Mouse (Mus musculus) heart, adult 11 months (tissue): ENCODE measurements around the gene Xpc.

Experiments used
- DNase-seq: peaks from one replicate; pipeline ENCODE4 v3.0.0; 2022

Gene Xpc

GRCm38 (mm10) chr6:91522816-91523215 lies 7.1 kb upstream of the Xpc start:
- DNase-seq = no peak

GRCm38 (mm10) chr6:91518454-91519020 lies 2.8 kb upstream of the Xpc start:
- DNase-seq = no peak

DNA sequence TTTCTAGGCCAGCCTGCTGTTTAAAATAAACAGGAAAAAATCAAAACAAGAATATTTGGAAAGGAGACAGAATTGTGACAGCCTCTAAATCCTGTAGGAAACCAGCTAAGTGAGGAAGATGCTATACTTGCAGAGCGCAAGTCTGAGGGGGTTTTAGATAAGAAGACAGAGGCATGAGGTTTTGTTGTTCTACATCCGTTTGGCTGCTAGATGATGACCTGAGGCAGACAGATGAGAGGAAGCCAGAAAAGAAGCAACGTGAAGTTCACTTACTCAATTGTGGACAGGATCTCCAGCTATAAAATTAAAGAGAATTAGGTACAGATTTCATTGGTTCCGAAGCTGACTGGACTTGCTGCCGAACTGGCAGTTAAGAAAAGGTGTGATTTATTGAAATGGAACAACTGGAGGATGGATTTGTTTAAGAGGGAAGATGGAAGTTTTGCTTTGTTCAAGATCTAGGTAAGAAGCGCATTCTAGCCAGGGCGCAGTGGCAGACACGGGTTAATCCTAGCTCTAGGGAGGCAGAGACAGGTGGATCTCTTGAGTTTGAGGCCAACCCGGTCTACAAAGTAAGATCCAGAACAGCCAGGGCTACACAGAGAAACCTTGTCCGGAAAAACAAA lies 838 bp downstream of the Xpc start:
- DNase-seq = no peak

DNA sequence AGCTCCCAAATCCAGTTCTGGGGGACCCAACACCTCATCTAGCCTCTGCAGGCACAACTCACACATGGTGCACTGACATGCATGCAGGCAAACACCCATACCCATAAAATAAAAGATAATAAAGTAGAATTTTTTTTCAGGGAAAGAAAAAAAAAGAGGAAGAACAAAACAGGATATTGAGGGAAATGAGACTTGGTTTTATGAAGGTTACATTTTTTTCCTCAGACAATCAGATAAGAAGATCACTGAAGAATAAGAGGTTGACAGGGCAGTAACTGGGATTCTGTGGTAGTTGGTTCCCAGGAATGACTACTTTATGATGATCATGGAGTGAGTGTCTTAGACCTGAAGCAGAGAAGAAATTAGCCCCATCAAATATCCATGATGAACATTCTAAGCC lies 1.6 kb downstream of the Xpc start:
- DNase-seq = no peak

- DNase-seq = no peak
These were observed 5.5 kb downstream of the Xpc start for GRCm38 (mm10) chr6:91510211-91510610.

DNA sequence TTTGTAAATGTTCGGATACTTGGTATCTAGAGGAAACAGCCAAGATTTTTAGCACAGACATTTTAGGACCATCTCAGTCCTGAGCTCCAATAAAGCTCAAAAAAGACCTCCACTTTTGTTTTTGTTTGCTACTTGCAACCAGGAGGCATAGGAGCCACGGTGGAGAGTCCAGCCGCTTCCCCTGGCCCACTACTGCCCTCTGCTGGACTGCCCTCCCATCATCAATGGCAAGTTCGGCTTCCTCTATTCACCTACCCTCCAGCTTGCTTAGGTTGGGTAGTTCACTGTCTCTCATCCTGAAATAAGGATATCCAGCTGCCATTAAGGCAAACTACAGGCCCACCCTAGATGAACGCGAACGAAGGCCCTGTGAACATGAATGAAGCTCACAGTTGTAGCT lies 6.4 kb downstream of the Xpc start:
- DNase-seq = no peak

DNA sequence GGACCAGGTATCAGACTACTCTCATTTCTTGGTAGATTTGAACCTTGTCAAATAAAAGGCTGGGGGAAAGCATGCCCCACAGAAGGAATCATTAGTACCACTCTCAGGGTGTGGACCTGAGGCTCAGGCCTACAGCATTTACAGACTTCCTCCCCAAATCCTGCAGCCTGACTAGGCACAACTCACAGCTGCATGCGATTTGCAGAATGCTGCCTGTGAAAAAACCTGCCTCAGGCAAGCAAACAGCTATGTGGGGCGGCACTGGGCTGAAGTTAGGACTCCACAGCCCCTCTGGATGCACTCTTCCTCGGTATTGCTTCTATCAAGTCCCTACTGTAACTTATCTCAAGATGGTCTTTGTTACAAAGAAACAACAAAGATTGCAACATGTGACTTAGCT lies 7.6 kb downstream of the Xpc start:
- DNase-seq = no peak

DNA sequence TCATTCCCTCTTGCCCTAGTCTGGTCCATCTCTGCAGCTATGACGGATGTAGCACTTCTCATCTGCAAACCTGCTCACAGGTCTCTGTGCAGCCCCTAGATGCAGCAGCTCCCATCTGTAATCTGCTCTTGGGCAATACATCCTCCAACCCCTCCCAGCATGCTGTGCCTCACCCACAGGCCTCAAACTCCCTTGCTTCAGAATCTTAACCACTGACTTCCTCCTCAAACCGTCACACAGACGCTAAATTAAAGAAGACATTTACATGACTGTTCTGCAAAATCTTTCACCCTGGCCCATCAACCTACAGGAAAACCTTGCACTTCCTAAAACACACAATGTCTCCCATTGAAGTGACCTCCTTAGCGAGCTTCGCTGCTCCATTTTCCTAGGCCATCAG lies 9.7 kb downstream of the Xpc start:
- no peak for DNase-seq

DNA sequence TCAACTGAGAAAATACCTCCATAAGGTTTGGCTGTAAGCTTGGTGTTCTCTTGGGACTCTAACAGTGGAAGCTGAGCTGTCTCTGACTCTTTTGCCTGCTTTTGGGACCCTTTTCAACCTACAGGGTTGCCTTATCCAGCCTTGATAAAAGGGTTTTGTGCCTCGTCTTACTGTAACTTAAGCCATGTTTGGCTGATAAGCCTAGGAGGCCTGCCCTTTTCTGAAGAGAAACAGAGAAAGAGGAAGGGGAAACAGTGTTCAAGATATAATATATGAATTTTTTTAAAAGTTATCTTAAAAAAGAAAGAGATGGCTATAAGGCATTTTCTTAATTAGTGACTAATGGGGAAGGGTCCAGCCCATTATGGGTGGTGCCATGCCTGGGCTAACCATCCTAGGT lies 12.4 kb downstream of the Xpc start:
- DNase-seq = no peak

DNA sequence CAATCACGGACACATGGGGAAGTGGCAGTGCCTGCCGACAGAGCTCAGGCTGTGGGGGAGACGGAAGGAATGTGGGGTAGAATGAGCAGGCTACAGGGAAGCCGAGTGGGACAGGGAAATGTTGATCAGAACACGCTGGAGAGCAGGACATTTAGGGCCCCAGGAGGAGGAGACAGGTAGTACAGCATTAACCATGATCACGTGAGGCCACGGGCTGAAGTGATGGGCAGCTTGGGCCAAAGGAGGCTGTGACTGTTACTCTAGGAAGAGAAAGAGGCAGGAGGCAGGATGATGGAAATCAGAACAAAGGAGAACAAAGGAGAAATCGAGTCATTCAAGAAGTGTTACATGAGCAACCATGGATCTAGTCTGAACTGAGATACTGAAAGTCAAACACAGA lies 21.2 kb downstream of the Xpc start:
- no peak for DNase-seq

DNA sequence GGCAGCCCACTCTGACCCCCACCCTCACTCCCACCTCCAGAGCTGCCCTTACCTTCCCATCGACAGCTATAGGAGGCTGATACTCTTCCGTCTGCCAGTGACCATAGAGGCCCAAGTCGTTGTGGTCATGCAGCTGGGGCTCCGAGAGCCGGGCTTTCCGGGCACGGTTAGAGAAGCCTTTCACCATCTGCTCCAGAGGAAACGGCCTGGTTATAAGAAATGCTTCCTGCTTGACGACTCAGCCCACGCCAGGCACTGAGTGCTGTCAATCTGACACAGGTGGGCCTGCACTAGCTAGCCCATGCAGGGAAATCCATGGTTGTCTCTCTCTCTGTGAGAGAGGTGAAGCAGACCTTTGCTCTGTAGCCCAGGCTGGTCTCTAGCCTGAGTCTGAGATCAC lies 22.6 kb downstream of the Xpc start:
- DNase-seq = no peak

DNA sequence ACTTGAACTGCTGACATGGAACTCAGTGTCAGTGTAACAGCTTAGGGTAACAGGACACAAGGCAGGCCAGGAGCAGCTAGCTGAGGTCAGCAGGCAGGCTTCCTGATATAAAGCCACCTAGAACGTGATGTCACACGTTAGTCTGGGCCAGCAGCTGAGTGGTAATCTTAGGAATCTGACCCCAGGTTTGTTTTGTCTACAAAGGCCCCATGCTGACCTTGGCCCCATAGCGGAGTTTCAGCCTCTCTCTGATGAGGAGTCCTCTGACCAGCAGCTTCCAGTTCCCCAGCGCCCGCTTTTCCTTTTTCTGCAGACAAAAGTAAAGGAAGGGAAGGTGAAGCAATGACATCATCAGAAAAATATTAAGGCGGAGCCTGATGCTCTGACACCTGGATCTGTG lies 24.7 kb downstream of the Xpc start:
- DNase-seq = no peak

GRCm38 (mm10) chr6:91489872-91490271 lies 25.8 kb downstream of the Xpc start:
- peak; percentile 98 for DNase-seq

DNA sequence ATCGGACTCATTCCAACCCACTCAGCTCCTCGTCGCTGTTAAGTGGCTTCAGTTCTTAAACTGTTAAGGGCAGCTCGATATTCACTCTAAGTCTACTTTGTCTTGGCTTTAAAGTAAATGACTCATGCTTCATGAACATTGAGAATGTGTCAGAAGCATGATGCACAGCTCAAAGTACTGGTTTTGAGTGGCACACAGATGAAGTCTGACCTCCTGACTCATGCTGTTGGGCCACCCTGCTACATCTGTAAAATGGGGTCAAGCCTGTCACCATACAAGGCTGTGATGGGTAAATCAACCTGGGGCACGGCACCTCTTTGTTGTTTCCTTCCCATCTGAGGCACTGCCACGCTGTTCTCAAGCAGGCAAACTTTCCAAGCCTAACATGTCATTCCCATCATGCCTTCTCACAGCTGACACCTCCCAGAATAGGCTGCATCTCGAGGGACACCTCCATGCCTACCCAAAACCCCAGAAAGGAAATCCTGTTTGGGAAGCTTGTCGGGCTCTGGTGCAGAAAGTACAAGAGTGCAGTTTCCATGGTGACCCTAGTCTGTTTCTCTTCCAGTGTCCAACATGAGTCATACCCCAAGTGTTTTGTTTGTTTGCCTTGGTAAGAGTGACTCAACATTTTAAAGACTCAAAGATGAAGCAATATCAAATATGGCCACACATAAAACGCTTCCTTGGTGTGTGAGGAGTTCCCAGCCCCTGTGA lies 27.0 kb downstream of the Xpc start:
- DNase-seq = peak; percentile 98

DNA sequence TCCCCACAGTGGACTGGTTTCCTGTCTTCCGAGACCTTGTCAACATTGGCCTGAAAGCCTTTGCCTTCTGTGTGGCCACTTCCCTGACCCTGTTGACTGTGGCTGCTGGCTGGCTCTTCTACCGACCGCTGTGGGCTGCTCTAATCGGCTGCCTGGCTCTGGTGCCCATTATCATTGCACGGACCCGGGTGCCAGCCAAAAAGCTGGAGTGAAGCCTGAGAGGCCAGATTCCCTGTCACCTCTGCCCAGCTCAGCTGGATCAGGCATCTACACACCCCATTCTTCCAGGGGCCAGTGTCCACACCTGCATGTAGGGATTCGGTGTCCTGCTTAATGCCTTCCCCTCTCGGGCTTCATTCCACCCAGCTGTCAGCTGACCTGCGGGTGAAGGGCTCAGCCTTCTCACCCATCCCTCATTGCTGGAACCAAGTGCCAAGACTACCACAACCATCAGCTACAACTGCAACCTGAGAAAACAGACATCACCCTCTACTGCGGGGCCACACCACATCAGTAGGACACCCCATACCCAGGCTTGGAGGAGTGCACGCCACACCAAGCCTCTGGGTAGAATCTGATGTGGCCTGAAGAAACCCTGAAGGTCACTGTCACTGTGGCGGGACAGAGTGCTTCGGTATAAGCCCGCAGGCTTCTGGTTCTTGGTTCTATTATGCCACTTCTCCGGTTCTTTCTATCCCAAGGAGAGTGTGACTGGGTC lies 28.8 kb downstream of the Xpc start:
- peak; percentile 94 for DNase-seq

DNA sequence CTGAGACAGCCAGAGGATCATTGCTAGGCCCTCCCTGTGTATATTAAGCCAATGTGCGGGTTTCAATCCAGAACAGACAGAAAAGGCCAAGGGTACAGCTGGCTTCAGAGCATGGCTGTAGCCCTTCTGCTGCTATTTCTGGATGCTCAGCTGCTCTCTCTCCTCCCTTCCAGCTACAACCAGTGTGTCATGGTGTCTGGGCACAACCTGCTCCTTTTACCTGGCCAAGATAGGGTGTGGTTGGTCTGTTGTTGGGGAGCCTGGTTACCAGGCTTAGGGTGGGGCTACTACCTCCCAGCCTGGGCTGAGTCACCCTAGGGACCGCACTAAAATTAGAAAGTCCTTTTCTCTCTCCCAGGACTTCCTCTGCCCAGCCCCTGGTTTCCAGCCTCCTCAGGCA lies 32.3 kb downstream of the Xpc start:
- DNase-seq = peak; percentile 95

DNA sequence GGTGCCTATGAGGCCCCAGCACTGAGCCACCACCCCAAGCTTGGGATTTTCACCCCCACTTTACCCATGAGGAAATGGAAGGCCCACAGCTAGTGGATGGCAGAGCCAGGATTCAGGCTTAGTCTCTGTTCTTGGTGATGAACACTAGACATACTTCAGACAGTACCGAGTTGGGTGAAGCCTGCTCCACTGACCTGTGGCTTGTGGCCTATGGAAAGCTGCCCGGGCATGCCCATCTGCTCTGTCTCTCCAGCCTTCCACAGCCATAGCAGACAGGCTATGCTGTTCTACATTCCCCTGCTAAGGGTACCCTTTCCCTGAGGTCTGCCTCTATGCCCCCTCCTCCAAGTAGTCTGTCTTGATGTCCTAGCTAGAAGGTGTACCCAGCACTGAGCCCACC lies 39.1 kb downstream of the Xpc start:
- DNase-seq = peak; percentile 86

DNA sequence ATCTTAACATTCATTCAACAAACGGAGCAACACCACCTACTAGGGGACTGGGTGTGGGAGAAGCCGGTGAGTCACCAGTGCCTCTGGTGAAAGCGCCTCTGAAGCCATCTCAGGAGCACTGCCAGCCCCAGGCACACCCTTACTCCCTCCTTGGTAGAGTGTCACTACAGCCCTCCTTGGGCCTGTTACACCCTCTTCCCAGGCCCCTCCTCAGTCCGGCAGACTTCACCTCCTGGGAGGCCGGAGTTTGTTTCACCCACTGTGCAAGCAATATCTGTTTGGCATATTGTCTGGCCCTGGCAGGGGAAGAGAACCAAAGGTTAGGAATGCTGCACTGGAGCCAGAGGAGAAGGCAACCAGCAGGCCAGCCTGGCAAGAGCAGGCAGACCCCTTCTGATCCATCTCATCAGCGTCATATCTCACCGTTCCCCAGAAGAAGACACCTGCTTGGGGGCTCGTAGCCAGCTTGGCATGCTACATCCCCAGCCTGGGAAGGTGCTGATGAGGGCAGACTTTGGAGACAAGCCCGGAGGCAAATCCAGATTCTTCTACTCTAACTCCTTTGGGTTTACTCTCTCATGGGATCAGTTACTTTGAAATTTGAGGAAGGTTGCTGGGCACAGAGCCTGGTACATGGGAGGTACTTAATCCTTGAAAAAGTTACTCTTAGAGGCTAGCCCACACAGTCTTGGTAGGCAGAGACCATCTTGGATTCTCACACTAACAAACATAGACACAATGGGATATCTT lies 41.1 kb downstream of the Xpc start:
- DNase-seq = peak; percentile 94

DNA sequence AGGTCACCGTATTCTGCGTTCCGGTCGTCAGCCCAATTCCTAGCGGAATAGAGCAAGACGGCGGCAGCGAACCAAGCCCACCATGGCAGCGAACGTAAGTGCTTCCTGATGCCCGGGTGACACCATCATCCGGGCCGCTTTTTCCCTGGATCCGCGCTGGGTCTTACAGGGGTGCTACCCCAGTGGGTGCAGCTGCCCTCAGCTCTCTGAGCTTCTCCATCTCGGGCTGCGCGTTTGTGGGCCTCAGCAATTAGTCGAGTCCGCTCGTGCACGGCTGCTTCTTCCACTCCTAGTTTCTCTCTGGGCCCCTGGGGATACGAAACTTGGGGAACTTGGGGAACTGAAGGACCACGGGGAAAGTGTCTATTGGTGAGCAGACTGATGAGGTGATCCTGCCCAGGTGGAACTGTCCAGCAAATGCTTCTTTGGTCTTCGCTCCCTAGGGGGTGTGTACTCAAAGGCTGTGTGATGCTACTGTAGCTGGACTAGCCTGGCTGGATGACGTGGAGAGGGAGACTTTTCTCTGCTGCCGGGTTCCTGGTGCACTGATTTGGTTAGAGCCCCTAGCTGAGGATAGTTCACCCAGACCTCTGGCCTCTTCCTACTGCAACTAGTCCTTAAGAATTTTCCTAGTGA lies 41.8 kb downstream of the Xpc start:
- no peak for DNase-seq

DNA sequence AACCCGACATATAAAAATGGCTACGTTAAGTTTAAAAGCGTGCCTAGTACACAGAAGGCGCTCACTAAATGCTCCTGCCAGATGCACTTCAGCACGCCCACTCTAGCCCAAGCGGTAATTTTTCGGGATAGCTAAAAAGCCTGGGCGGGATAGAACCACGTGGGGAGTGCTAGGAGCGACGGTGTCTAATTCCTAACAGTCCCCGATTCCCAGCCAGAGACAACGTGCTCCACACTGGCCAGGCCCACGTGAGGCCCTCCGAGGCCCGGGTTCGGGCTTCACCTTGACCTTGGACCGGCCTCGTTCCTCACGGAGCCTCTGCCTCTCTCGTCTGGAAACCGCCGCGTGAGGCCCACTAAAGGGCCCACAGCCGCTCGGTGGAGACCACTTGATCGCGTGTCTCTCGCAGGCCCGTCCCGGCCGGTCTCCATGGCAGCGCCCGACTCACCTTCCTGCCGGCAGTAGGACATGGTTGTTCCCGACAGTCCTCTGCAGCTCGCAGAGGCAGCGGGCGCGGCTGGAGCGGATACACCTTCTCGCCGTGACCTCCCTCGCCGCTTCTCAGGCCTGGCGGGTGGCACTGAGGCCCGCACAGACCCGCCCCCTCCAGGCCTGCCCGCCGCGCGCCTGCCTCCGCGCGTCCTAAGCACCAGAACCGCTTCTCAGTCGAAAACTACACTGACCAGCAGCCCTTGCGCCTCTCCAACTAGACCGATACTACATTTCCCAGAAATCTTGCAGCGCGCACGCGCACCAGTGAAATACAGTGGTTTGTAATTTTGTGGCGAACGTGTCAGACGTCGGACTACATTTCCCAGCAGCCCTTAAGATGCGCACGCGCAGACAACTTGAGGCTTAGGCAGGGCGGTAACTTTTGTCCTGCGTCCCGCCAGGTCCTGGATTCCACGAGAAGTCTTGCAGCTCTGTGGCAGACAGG lies 42.6 kb downstream of the Xpc start, which contains the start of the genes Chchd4 and Tmem43:
Gene Chchd4 (minus strand): TSS at position 679 of the 937 bp plus-strand sequence.
Gene Tmem43 (plus strand): TSS at position 836 of the 937 bp plus-strand sequence.
- peak; percentile 100 for DNase-seq

- peak; percentile 91 for DNase-seq
These were observed 43.4 kb downstream of the Xpc start for GRCm38 (mm10) chr6:91472319-91472718.
